Mouse (Mus musculus) layer of hippocampus, postnatal 14 days (tissue): ENCODE measurements at regions not wholly inside any gene's neighbourhood (a gene's known extent, or its start where the extent isn't known, plus 50 kb on each side); places are given as distances from the start of the nearest gene placed in this dataset.

ENCODE experiments used
- DNase-seq, 2 experiments: peaks; one replicate each; pipeline ENCODE4 v3.0.0; 2021 to 2022; ENCODE audit warnings: low spot score in 2 of 2, mixed read lengths in 1 of 2

GRCm38 (mm10) chr8:89220381-89220780, 176.4 kb upstream of the Sall1 start:
- no peak for DNase-seq

DNA sequence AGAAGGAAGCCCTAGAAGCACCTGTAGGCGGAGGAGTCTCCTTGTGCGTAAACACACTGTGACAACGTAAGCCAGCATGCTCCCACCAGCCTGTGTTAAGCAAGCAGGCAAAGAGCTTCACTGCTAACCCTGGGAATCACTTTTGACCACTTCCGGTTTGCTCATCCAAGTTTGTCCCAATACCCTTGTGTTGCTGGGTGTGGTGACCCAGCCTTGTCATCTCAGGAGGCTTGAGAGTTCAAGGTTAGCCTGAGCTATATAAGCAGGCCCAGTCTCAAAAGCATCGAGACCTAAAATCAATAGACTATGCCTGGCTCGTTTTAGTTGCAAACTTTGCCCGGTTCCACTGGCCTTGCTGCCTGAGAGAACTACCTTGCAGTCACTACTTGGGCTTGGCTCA, 175.2 kb upstream of the Sall1 start:
- no peak for DNase-seq

- no peak for DNase-seq
Measured at GRCm38 (mm10) chr8:89217689-89218088, 173.7 kb upstream of the Sall1 start.

- DNase-seq = no peak
Measured at GRCm38 (mm10) chr8:89211931-89212330, 168.0 kb upstream of the Sall1 start.

GRCm38 (mm10) chr8:89210684-89211083, 166.7 kb upstream of the Sall1 start:
- DNase-seq = no peak

- no peak for DNase-seq
Measured at GRCm38 (mm10) chr8:89207891-89208290, 163.9 kb upstream of the Sall1 start.

DNA sequence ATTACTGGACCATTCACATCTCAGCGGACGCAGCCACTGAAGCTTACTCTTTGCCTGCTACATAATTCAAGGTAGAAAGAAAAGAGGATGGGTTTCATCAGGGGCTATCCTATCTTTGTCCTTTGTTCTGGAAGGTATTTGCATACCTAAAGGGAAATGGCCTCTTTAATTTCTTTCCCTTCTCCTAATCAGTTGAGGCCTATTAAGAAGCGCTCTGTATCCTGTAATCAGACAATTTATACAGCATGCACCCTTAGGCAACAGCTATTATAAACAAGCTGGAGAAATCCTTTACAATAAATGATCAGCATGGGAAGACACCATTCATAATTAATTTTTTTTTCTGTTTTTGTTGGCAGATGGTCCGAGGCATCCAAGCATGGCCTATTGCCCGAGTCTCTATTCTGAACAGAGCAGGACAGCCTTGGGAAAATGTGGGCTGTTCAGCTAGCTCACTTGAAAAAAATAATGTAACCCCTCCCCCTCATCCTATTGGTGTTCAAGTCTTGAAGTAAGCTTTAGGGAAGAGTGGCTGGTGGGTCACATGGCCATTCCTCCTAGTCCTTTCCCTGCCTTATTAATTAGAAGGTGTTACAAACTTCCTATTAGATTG, 158.6 kb upstream of the Sall1 start:
- no peak for DNase-seq

DNA sequence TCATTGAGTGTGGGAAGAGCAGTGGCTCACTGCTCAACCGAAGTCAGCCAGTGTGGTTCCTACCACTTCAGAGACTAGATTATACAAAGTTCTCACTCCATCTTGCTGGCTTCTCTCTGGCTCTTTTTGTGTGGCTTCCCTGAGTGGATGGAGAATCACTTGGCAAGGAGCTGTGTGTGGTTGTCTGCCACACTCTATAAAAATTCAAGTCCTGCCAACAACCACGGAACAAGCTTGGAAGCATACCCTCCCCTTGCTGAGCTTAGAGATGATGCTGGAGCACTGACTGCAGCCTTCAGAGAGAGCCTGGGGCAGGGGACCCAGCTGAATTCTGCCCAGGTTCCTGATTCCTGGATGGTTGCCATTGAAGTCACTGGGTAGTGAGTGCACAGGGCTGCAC, 156.3 kb upstream of the Sall1 start:
- no peak for DNase-seq

- no peak for DNase-seq
Measured at GRCm38 (mm10) chr8:89185314-89185713, 141.4 kb upstream of the Sall1 start.

DNA sequence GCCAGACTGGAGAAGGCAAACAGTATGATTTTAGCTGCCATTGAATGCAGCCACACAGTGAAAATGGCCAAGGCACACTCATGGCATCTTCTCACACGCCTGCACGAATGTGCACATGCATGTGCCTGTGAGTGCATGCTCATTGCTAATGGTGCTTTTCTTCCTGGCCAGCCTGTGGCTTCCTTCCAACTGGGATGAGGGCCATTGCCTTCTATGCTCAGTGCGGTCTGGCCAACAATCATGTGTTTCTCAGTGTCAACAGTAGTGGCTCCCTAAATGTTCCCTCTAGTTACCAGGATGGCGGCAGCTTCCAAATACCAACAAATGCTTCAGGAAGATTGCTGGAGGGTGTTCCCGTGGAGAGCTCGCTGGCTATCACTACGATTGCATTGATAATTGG, 131.7 kb upstream of the Sall1 start:
- no peak for DNase-seq

DNA sequence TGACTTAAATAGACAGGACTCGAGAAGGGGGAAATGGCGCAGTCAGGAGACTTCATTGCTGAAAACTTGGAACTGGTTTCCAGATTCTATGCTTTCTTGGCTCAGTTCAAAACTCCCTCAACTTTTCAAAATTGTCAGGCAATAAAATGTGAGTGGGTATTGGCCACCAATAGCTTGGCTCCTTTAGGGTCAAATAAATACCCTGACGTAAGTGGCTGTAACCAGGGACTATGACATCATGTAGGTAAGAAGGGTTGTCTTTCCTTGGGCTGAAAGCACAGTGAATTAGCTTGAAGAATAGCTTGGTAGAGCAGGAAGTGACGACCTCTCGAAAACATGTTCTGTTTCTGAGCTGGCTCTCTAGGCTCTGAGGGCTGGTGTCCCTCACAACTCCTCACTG, 127.6 kb upstream of the Sall1 start:
- DNase-seq = no peak

- DNase-seq = no peak
Measured at GRCm38 (mm10) chr8:89169484-89169883, 125.5 kb upstream of the Sall1 start.

GRCm38 (mm10) chr8:89167026-89167425, 123.1 kb upstream of the Sall1 start:
- DNase-seq = no peak

GRCm38 (mm10) chr8:89156909-89157308, 112.9 kb upstream of the Sall1 start:
- no peak for DNase-seq

- DNase-seq = no peak
Measured at GRCm38 (mm10) chr8:89153605-89154004, 109.6 kb upstream of the Sall1 start.

DNA sequence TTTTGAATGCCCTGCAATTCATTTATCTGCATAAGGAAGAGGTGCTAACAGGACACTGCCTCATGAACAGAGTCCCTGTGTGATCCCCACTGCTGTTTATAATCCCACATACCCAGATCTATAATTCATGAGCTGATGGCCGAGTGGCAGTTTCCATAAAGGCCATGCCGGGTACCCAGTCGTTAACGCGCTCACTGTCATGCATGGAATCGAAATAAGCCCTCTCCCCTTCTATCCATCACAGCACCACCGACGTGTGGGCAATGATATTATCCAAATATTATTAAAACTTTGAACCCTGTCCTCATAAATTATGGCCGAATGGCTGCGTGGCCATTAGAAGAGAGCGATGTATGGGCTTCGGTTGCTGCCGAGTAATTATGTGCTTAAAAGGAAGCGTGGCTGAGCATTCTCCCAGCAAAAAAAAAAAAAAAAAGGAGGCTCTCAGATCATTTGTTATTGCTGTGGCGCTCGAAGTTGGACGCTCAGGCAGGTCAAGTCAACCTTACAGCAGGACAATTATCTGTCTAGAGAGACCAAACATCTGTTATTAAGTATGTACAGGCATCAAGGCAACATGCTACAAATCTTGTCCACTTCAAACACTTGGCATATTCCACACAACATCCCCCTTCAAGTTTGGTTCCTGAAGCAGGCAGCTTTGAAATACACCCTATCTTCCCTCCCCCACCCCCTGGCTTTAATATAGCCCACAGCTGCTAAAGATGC, 109.1 kb upstream of the Sall1 start:
- DNase-seq = no peak

DNA sequence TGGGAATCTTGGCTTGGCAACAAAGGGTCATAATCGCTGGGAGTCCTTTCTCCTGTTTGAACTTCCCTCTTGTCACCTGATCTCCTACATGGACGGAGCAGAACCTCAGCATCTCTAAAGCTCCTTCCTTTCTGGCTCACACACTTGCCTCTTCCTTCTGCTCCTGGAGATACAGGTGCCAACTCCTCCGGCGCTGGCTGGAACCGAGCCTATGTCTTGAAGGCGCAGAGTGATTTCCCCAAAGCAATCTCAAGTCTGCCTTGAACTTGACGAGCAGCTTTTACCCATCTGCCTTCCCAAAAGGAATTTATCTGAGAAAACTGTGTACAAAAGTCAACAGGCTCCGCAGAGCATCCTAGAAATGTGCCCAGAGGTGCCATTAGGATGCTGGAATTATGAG, 108.4 kb upstream of the Sall1 start:
- no peak for DNase-seq

- DNase-seq = no peak
Measured at GRCm38 (mm10) chr8:89150952-89151351, 107.0 kb upstream of the Sall1 start.

- no peak for DNase-seq
Measured at GRCm38 (mm10) chr8:89141529-89142235, 97.7 kb upstream of the Sall1 start.

- DNase-seq = no peak
Measured at GRCm38 (mm10) chr8:89139876-89140275, 95.9 kb upstream of the Sall1 start.

- DNase-seq = no peak
Measured at GRCm38 (mm10) chr8:89138416-89139125, 94.6 kb upstream of the Sall1 start.
